ENCODE assay signal across 8 mouse cellular contexts in genomic region chr6:124856321-124856720, GRCm38 (mm10). TPM values are rescaled to one million over a fixed set of nuclear protein-coding genes. Genes with fewer than 3 reads are reported as not detected.
DNase-seq lines count a peak whose midpoint lies in the region; ATAC-seq and TF ChIP-seq lines count a peak whose summit lies in the region.

No protein-coding gene starts in this region.

- no peak overlapping the region for H3K27ac ChIP-seq in heart, postnatal 0 days (ENCODE audit: low read depth)
- no peak overlapping the region for H3K27ac ChIP-seq in brown adipose tissue, adult 24 weeks (replicated peaks; ENCODE audit: low read depth, low read length)
- H3K27ac ChIP-seq in forebrain, embryonic 15.5 days (replicated peaks): peak overlapping the region; percentile 99
- peak overlapping the region; percentile 100 for H3K27ac ChIP-seq in limb, embryonic 10.5 days

- 19% methylated on average over 14 of the region's 14 CpGs for WGBS in heart, postnatal 0 days
- WGBS in forebrain, embryonic 15.5 days: 7% methylated on average over 14 of the region's 14 CpGs
- WGBS in limb, embryonic 10.5 days: 6% methylated on average over 14 of the region's 14 CpGs

- peak overlapping the region; percentile 93 for H3K4me2 ChIP-seq in heart, postnatal 0 days (ENCODE audit: low read depth, low read length)
- H3K4me2 ChIP-seq in forebrain, embryonic 15.5 days (replicated peaks): peak overlapping the region; percentile 68

- no peaks in the 10 kb centered on the region for H3K9me3 ChIP-seq in heart, postnatal 0 days (replicated peaks; ENCODE audit: control insufficient read depth, low read length)
- H3K9me3 ChIP-seq in forebrain, embryonic 15.5 days: no peaks in the 10 kb centered on the region
- H3K9me3 ChIP-seq in limb, embryonic 10.5 days (replicated peaks): no peaks in the 10 kb centered on the region

- H3K4me3 ChIP-seq in heart, postnatal 0 days (ENCODE audit: low read depth, low read length): peak overlapping the region; percentile 64
- peak overlapping the region; percentile 66; the same call in 1 of the 2 replicates for H3K4me3 ChIP-seq in brown adipose tissue, adult 24 weeks (ENCODE audit: insufficient read depth, low read depth, low read length)
- peak overlapping the region; percentile 82 for H3K4me3 ChIP-seq in forebrain, embryonic 15.5 days
- peak overlapping the region; percentile 93 for H3K4me3 ChIP-seq in limb, embryonic 10.5 days

- no peak for TF ChIP-seq EP300 in heart, postnatal 0 days (IDR thresholded peaks at IDR 0.05; ENCODE audit: low read depth)

- no peaks in the 10 kb centered on the region for H3K36me3 ChIP-seq in heart, postnatal 0 days (replicated peaks; ENCODE audit: control insufficient read depth, insufficient read depth, low read length)
- H3K36me3 ChIP-seq in forebrain, embryonic 15.5 days: peaks cover 7% of the 10 kb centered on the region; the same call in 1 of the 2 replicates
- H3K36me3 ChIP-seq in limb, embryonic 10.5 days: peaks cover 41% of the 10 kb centered on the region

- intact Hi-C loops in heart, postnatal 36 days (cut with DNase I): loop anchor here (10.0 kb wide), 1 partner anchor 108 kb away; the partner anchor contains the start of gene Cops7a

- peaks cover 21% of the 10 kb centered on the region for H3K27me3 ChIP-seq in heart, postnatal 0 days (ENCODE audit: control insufficient read depth, insufficient read depth, low read length)
- H3K27me3 ChIP-seq in forebrain, embryonic 15.5 days: no peaks in the 10 kb centered on the region
- H3K27me3 ChIP-seq in limb, embryonic 10.5 days (ENCODE audit: low read depth, poor library complexity, severe bottlenecking): peaks cover 39% of the 10 kb centered on the region

- H3K4me1 ChIP-seq in heart, postnatal 0 days (ENCODE audit: control insufficient read depth, insufficient read depth): peaks cover 7% of the 10 kb centered on the region
- H3K4me1 ChIP-seq in brown adipose tissue, adult 24 weeks (ENCODE audit: control insufficient read depth, insufficient read depth, insufficient read length, low read length): no peaks in the 10 kb centered on the region
- H3K4me1 ChIP-seq in forebrain, embryonic 15.5 days: peaks cover 40% of the 10 kb centered on the region
- H3K4me1 ChIP-seq in limb, embryonic 10.5 days: peaks cover 62% of the 10 kb centered on the region

- TF ChIP-seq CTCF in heart, postnatal 0 days (IDR thresholded peaks at IDR 0.05; ENCODE audit: low read depth): no peak

- ATAC-seq in heart, postnatal 0 days (ENCODE audit: insufficient read depth, low read depth): no peak
- ATAC-seq in forebrain, embryonic 15.5 days (replicated peaks): peak; percentile 64
- ATAC-seq in megakaryocyte progenitor cell, adult 5-6 weeks (replicated peaks; ENCODE audit: poor library complexity): no peak

- no peak for DNase-seq in heart, postnatal 0 days (ENCODE audit: low spot score)
- no peak for DNase-seq in heart, postnatal 36 days
- peak; percentile 80 for DNase-seq in limb, embryonic 10.5 days (ENCODE audit: low spot score)
- peak; percentile 60 for DNase-seq in retina, embryonic 14.5 days (ENCODE audit: low spot score)
- DNase-seq in spleen, postnatal 4 days (ENCODE audit: low spot score in 2 of 2): no peak

- H3K9ac ChIP-seq in heart, postnatal 0 days (replicated peaks; ENCODE audit: low read depth, low read length): no peak overlapping the region
- peak overlapping the region; percentile 97 for H3K9ac ChIP-seq in forebrain, embryonic 15.5 days (replicated peaks)

RNA-seq across cellular contexts. Expression of gene P3h3, which starts 1.2 kb away (rescaled TPM):
- total RNA-seq in heart, postnatal 0 days (2014; rRNA removed; ENCODE audit: low replicate concordance): 38.5 and 41.1 TPM in 2 replicates
- polyA plus RNA-seq in heart, postnatal 0 days (2015; fragmentation: Nextera tagmentation; extraction: Ambion mirVana): 7.2 and 7.6 TPM in 2 replicates
- total RNA-seq in heart, postnatal 36 days (2021): 10 to 100 TPM; 10.7 to 11.6 TPM
- 2.7 and 3.8 TPM in 2 replicates for polyA plus RNA-seq in brown adipose tissue, adult 24 weeks (2012; ENCODE audit: insufficient read depth, insufficient read length, missing spikeins)
- polyA plus RNA-seq in forebrain, embryonic 15.5 days (2015; fragmentation: Nextera tagmentation; extraction: Ambion mirVana): 15.3 and 15.7 TPM in 2 replicates
- polyA plus RNA-seq in limb, embryonic 10.5 days (2016; fragmentation: Nextera tagmentation; extraction: Ambion mirVana): 17.3 and 26.8 TPM in 2 replicates
- 1.3 and 3.5 TPM in 2 replicates for total RNA-seq in megakaryocyte progenitor cell, adult 5-6 weeks (2015)
- 1.00 and 2.5 TPM in 2 replicates for total RNA-seq in megakaryocyte progenitor cell, adult 5-6 weeks (2017)

RNA-seq across cellular contexts. Expression of gene Gpr162, which starts 7.5 kb away (rescaled TPM):
- 2.9 and 9.7 TPM in 2 replicates for total RNA-seq in heart, postnatal 0 days (2014; rRNA removed; ENCODE audit: low replicate concordance)
- polyA plus RNA-seq in heart, postnatal 0 days (2015; fragmentation: Nextera tagmentation; extraction: Ambion mirVana): 1.2 and 1.5 TPM in 2 replicates
- under 1 TPM; 0.72 to 0.98 TPM for total RNA-seq in heart, postnatal 36 days (2021)
- polyA plus RNA-seq in brown adipose tissue, adult 24 weeks (2012; ENCODE audit: insufficient read depth, insufficient read length, missing spikeins): 0.88 TPM in 1 of 2 replicates, not detected in the other
- 25.2 and 25.9 TPM in 2 replicates for polyA plus RNA-seq in forebrain, embryonic 15.5 days (2015; fragmentation: Nextera tagmentation; extraction: Ambion mirVana)
- 0.59 and 1.2 TPM in 2 replicates for polyA plus RNA-seq in limb, embryonic 10.5 days (2016; fragmentation: Nextera tagmentation; extraction: Ambion mirVana)
- total RNA-seq in megakaryocyte progenitor cell, adult 5-6 weeks (2015): not detected in 2 replicates
- not detected in 2 replicates for total RNA-seq in megakaryocyte progenitor cell, adult 5-6 weeks (2017)

RNA-seq across cellular contexts. Expression of gene Gnb3, which starts 16.2 kb away (rescaled TPM):
- total RNA-seq in heart, postnatal 0 days (2014; rRNA removed; ENCODE audit: low replicate concordance): 0.50 and 4.2 TPM in 2 replicates
- 2.8 and 3.3 TPM in 2 replicates for polyA plus RNA-seq in heart, postnatal 0 days (2015; fragmentation: Nextera tagmentation; extraction: Ambion mirVana)
- 1 to 10 TPM; 5.1 to 5.9 TPM for total RNA-seq in heart, postnatal 36 days (2021)
- not detected in 2 replicates for polyA plus RNA-seq in brown adipose tissue, adult 24 weeks (2012; ENCODE audit: insufficient read depth, insufficient read length, missing spikeins)
- 0.23 and 1.8 TPM in 2 replicates for polyA plus RNA-seq in forebrain, embryonic 15.5 days (2015; fragmentation: Nextera tagmentation; extraction: Ambion mirVana)
- polyA plus RNA-seq in limb, embryonic 10.5 days (2016; fragmentation: Nextera tagmentation; extraction: Ambion mirVana): 0.34 and 0.35 TPM in 2 replicates
- not detected in 2 replicates for total RNA-seq in megakaryocyte progenitor cell, adult 5-6 weeks (2015)
- not detected in 2 replicates for total RNA-seq in megakaryocyte progenitor cell, adult 5-6 weeks (2017)

RNA-seq across cellular contexts. Expression of gene Cdca3, which starts 27.0 kb away (rescaled TPM):
- total RNA-seq in heart, postnatal 0 days (2014; rRNA removed; ENCODE audit: low replicate concordance): 95.9 and 127 TPM in 2 replicates
- polyA plus RNA-seq in heart, postnatal 0 days (2015; fragmentation: Nextera tagmentation; extraction: Ambion mirVana): 51.6 and 52.9 TPM in 2 replicates
- under 1 TPM; 0.49 to 0.83 TPM for total RNA-seq in heart, postnatal 36 days (2021)
- 2.4 TPM in 1 of 2 replicates, not detected in the other for polyA plus RNA-seq in brown adipose tissue, adult 24 weeks (2012; ENCODE audit: insufficient read depth, insufficient read length, missing spikeins)
- polyA plus RNA-seq in forebrain, embryonic 15.5 days (2015; fragmentation: Nextera tagmentation; extraction: Ambion mirVana): 100 and 106 TPM in 2 replicates
- 243 and 250 TPM in 2 replicates for polyA plus RNA-seq in limb, embryonic 10.5 days (2016; fragmentation: Nextera tagmentation; extraction: Ambion mirVana)
- total RNA-seq in megakaryocyte progenitor cell, adult 5-6 weeks (2015): 130 and 145 TPM in 2 replicates
- total RNA-seq in megakaryocyte progenitor cell, adult 5-6 weeks (2017): 149 and 159 TPM in 2 replicates

RNA-seq across cellular contexts. Expression of gene Usp5, which starts 27.0 kb away (rescaled TPM):
- total RNA-seq in heart, postnatal 0 days (2014; rRNA removed; ENCODE audit: low replicate concordance): 92.2 and 126 TPM in 2 replicates
- polyA plus RNA-seq in heart, postnatal 0 days (2015; fragmentation: Nextera tagmentation; extraction: Ambion mirVana): 66.4 and 73.5 TPM in 2 replicates
- total RNA-seq in heart, postnatal 36 days (2021): 10 to 100 TPM; 74.0 to 85.5 TPM
- polyA plus RNA-seq in brown adipose tissue, adult 24 weeks (2012; ENCODE audit: insufficient read depth, insufficient read length, missing spikeins): 35.8 and 39.4 TPM in 2 replicates
- 194 and 200 TPM in 2 replicates for polyA plus RNA-seq in forebrain, embryonic 15.5 days (2015; fragmentation: Nextera tagmentation; extraction: Ambion mirVana)
- polyA plus RNA-seq in limb, embryonic 10.5 days (2016; fragmentation: Nextera tagmentation; extraction: Ambion mirVana): 200 and 209 TPM in 2 replicates
- 42.0 and 46.7 TPM in 2 replicates for total RNA-seq in megakaryocyte progenitor cell, adult 5-6 weeks (2015)
- total RNA-seq in megakaryocyte progenitor cell, adult 5-6 weeks (2017): 86.1 and 87.7 TPM in 2 replicates

Comparison
In these comparisons a context has a peak if more than half of its experiments do, and no peak if none do; other contexts are left out.
1. DNase-seq: peak in limb, embryonic 10.5 days (single experiment) and retina, embryonic 14.5 days (single experiment); none in heart, postnatal 0 days (single experiment), heart, postnatal 36 days (0 of 2) and spleen, postnatal 4 days (0 of 2).
2. H3K27ac ChIP-seq: peak in forebrain, embryonic 15.5 days (single experiment) and limb, embryonic 10.5 days (single experiment); none in heart, postnatal 0 days (single experiment) and brown adipose tissue, adult 24 weeks (single experiment).
3. RNA of gene Gpr162, which starts 7.5 kb away (polyA plus RNA-seq): 25.2 to 25.9 TPM in forebrain, embryonic 15.5 days; 1.2 to 1.5 TPM in heart, postnatal 0 days, 0.59 to 1.2 TPM in limb, embryonic 10.5 days and 0.88 TPM in brown adipose tissue, adult 24 weeks; every median in the first group is over 10 times any median in the second.
4. Peak in every context shown above with its lines, with median percentiles within 50 percentile points of each other: H3K4me3 ChIP-seq.